Mouse (Mus musculus) lung, embryonic 14.5 days (tissue): ENCODE data around the gene Gm12248. TPM values are rescaled to one million over a fixed set of nuclear protein-coding genes. Genes with fewer than 3 reads are reported as not detected.

Experiments
- ATAC-seq: fragments of 200-750 bp; cut with Nextera tagmentation; 2 replicates; pipeline ENCODE4 v1.8.0; 2017; ENCODE audit warnings: mild to moderate bottlenecking, moderate TSS enrichment, moderate library complexity; ENCODE audit not compliant: insufficient read depth
- DNase-seq: peaks from one replicate; pipeline ENCODE4 v3.0.0-alpha.2; 2015
- H3K27ac ChIP-seq: fragments of 300-500 bp; sonication (generic); 2 replicates; pipeline ENCODE4 v1.5.1; 2014; ENCODE audit warnings: low read depth, mild to moderate bottlenecking, moderate library complexity
- H3K27me3 ChIP-seq: fragments of 300-500 bp; sonication (generic); 2 replicates; pipeline ENCODE4 v1.6.1; 2014; ENCODE audit warnings: low read length, control low read depth; ENCODE audit not compliant: insufficient read depth
- H3K36me3 ChIP-seq: fragments of 300-500 bp; sonication (generic); 2 replicates; pipeline ENCODE4 v1.6.1; 2014; ENCODE audit warnings: control low read depth; ENCODE audit not compliant: insufficient read depth
- H3K4me1 ChIP-seq: fragments of 300-500 bp; sonication (generic); 2 replicates; pipeline ENCODE4 v1.6.1; 2014; ENCODE audit warnings: antibody characterized with exemption, control low read depth; ENCODE audit not compliant: insufficient read depth
- H3K4me2 ChIP-seq: fragments of 300-500 bp; sonication (generic); 2 replicates; pipeline ENCODE4 v1.6.1; 2014; ENCODE audit warnings: mild to moderate bottlenecking
- H3K4me3 ChIP-seq: fragments of 300-500 bp; sonication (generic); 2 replicates; pipeline ENCODE4 v1.5.1; 2014; ENCODE audit warnings: low read depth, low read length
- H3K9ac ChIP-seq: fragments of 300-500 bp; sonication (generic); 2 replicates; pipeline ENCODE4 v1.6.1; 2014
- H3K9me3 ChIP-seq: fragments of 300-500 bp; sonication (generic); 2 replicates; pipeline ENCODE4 v1.6.1; 2016; ENCODE audit warnings: low read depth, low read length, control low read depth
- CTCF ChIP-seq: IDR thresholded peaks from 2 replicates; pipeline ENCODE4 v1.5.1; 2016; ENCODE audit warnings: antibody characterized with exemption, low read depth
- WGBS: fragments of 180-500 bp; shearing (Covaris S2); extraction: QIAGEN DNeasy Blood & Tissue Kit; methylation state at CpG from one replicate; pipeline ENCODE4 v1.1.7; 2014; 5-methylcytosine and 5-hydroxymethylcytosine counted together
- polyA plus RNA-seq: library from polyadenylated mRNA; unstranded; fragments of >200 nt; fragmentation: Nextera tagmentation; extraction: Ambion mirVana; gene quantifications from 2 replicates; pipeline ENCODE4 v1.2.1, GENCODE M21; 2014

Gene Gm12248
- polyA plus RNA-seq, 1 experiment from 2014 or later: not detected

- Histone ChIP-seq H3K4me2 (no peak overlapping the region), H3K4me1 (no peaks in the 10 kb centered on the region), H3K27me3 (no peaks in the 10 kb centered on the region), H3K9me3 (no peaks in the 10 kb centered on the region), H3K36me3 (peaks cover 97% of the 10 kb centered on the region), H3K4me3 (no peak overlapping the region), H3K27ac (no peak overlapping the region), H3K9ac (no peak overlapping the region)
- no peak for DNase-seq
- no peak for TF ChIP-seq CTCF
- WGBS: 84% methylated on average over 10 of the region's 10 CpGs
- ATAC-seq: no peak
Observed at GRCm38 (mm10) chr11:58117044-58117652, 24.2 kb upstream of the Gm12248 start.

- no peak overlapping the region for H3K4me3 ChIP-seq
- no peak for TF ChIP-seq CTCF
Observed at GRCm38 (mm10) chr11:58116560-58116959, 23.6 kb upstream of the Gm12248 start.

GRCm38 (mm10) chr11:58107664-58108337 is 14.9 kb upstream of the Gm12248 start:
- Histone ChIP-seq H3K9ac (no peak overlapping the region), H3K9me3 (no peaks in the 10 kb centered on the region), H3K4me3 (no peak overlapping the region), H3K27ac (no peak overlapping the region), H3K36me3 (peaks cover 33% of the 10 kb centered on the region), H3K4me1 (peaks cover 6% of the 10 kb centered on the region; the same call in 1 of the 2 replicates), H3K27me3 (no peaks in the 10 kb centered on the region), H3K4me2 (no peak overlapping the region)
- DNase-seq: no peak
- TF ChIP-seq CTCF: no peak
- ATAC-seq: no peak
- WGBS: 78% methylated on average over 4 of the region's 4 CpGs

More at GRCm38 (mm10) chr11:58116560-58116959, 23.6 kb upstream of the Gm12248 start:
- no peak for ATAC-seq
- no peak for DNase-seq
- no peaks in the 10 kb centered on the region for H3K4me1 ChIP-seq
- no peak overlapping the region for H3K9ac ChIP-seq
- no peak overlapping the region for H3K4me2 ChIP-seq
- H3K36me3 ChIP-seq: peaks cover 97% of the 10 kb centered on the region
- no peaks in the 10 kb centered on the region for H3K27me3 ChIP-seq
- WGBS: 81% methylated on average over 1 of the region's 1 CpGs
- no peak overlapping the region for H3K27ac ChIP-seq
- no peaks in the 10 kb centered on the region for H3K9me3 ChIP-seq

GRCm38 (mm10) chr11:58107009-58107408 is 14.1 kb upstream of the Gm12248 start:
- H3K9me3 ChIP-seq: no peaks in the 10 kb centered on the region
- WGBS: 31% methylated on average over 3 of the region's 3 CpGs
- H3K9ac ChIP-seq: no peak overlapping the region
- H3K27ac ChIP-seq: no peak overlapping the region
- no peak overlapping the region for H3K4me2 ChIP-seq
- peaks cover 25% of the 10 kb centered on the region for H3K36me3 ChIP-seq
- H3K4me3 ChIP-seq: no peak overlapping the region
- H3K27me3 ChIP-seq: no peaks in the 10 kb centered on the region
- DNase-seq (no peak), ATAC-seq (no peak)
- peaks cover 6% of the 10 kb centered on the region; the same call in 1 of the 2 replicates for H3K4me1 ChIP-seq
- TF ChIP-seq CTCF: 0 out of 2 replicates have a peak, but pooled peaks have one; percentile 10

GRCm38 (mm10) chr11:58104351-58104791 is 11.4 kb upstream of the Gm12248 start:
- H3K4me3 ChIP-seq: peak overlapping the region; percentile 90
- H3K4me1 ChIP-seq: peaks cover 6% of the 10 kb centered on the region; the same call in 1 of the 2 replicates
- H3K9me3 ChIP-seq: no peaks in the 10 kb centered on the region
- H3K9ac ChIP-seq: peak overlapping the region; percentile 92
- H3K27me3 ChIP-seq: no peaks in the 10 kb centered on the region
- peak overlapping the region; percentile 80 for H3K4me2 ChIP-seq
- no peaks in the 10 kb centered on the region for H3K36me3 ChIP-seq
- TF ChIP-seq CTCF: no peak
- peak; percentile 36; the same call in 1 of the 2 replicates for ATAC-seq
- peak overlapping the region; percentile 88 for H3K27ac ChIP-seq
- peak; percentile 67 for DNase-seq
- WGBS: under 1% methylated on average over 24 of the region's 24 CpGs

GRCm38 (mm10) chr11:58103697-58104306 is 10.9 kb upstream of the Gm12248 start, which contains the start of gene Cnot8:
Gene Cnot8, plus strand, starts transcription at chr11:58104153.
- H3K9me3 ChIP-seq: no peaks in the 10 kb centered on the region
- H3K4me3 ChIP-seq: peak within 1 kb of the TSS; percentile 90
- WGBS: under 1% methylated on average over 54 of the region's 55 CpGs
- peaks cover 2% of the 10 kb centered on the region for H3K27me3 ChIP-seq
- H3K36me3 ChIP-seq: no peaks in the 10 kb centered on the region
- peak within 1 kb of the TSS; percentile 80 for H3K4me2 ChIP-seq
- peak within 1 kb of the TSS; percentile 92 for H3K9ac ChIP-seq
- peak; percentile 99 for DNase-seq
- no peak for TF ChIP-seq CTCF
- H3K4me1 ChIP-seq: peaks cover 6% of the 10 kb centered on the region; the same call in 1 of the 2 replicates
- peak within 1 kb of the TSS; percentile 88 for H3K27ac ChIP-seq
- ATAC-seq: peak; percentile 97

- 54% methylated on average over 13 of the region's 13 CpGs for WGBS
- H3K27me3 ChIP-seq: peaks cover 7% of the 10 kb centered on the region
- peak overlapping the region; percentile 60 for H3K4me2 ChIP-seq
- peaks cover 6% of the 10 kb centered on the region; the same call in 1 of the 2 replicates for H3K4me1 ChIP-seq
- no peaks in the 10 kb centered on the region for H3K36me3 ChIP-seq
- peak overlapping the region; percentile 68 for H3K27ac ChIP-seq
- peak overlapping the region; percentile 90 for H3K4me3 ChIP-seq
- no peak for DNase-seq
- H3K9ac ChIP-seq: peak overlapping the region; percentile 36
- peak; percentile 58 for ATAC-seq
- 0 out of 2 replicates have a peak, but pooled peaks have one; percentile 11 for TF ChIP-seq CTCF
- H3K9me3 ChIP-seq: no peaks in the 10 kb centered on the region
Observed at GRCm38 (mm10) chr11:58103344-58103653, 10.4 kb upstream of the Gm12248 start.
